Comparison of ENCODE assay signal across 14 mouse cellular contexts in the genomic region with DNA sequence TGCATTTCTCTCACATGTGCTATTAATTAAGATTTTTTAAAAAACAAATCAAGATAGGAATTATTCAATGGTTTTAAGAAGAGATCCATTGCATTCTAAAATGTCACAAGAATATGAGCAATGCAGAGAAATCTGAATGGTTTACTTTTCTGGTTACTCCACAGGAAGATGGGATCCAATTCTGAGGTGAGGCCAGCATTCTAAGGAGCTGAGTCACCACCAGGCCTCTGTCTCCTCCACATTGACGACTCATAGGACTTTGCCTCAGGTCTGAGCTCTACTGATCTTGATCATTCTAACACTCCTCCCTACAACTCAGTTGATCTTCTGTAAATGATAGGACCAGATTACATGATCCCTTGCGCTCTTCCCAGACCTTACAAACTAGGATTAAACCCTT.
A peak's percentile ranks its signal among the peaks of the same experiment; 100 is the strongest.
DNase-seq lines count a peak whose midpoint lies in the region; ATAC-seq and TF ChIP-seq lines count a peak whose summit lies in the region.
"Had no signal": no experiment of that assay in that cellular context is flagged by ENCODE, and none has a peak within 500 bp of the region (broad histone marks: within the 10 kb centered on the region; RNA-seq: fewer than 3 reads in every experiment).

No protein-coding gene starts in this region.

- DNase-seq in heart, adult 8-10 months (ENCODE audit: low spot score) = no peak
- DNase-seq in lung, adult 18-20 months = no peak
- DNase-seq in cerebellum, postnatal 36 days = no peak
- no peak for DNase-seq in layer of hippocampus, adult 2 months (ENCODE audit: low spot score in 2 of 2)
- DNase-seq: cerebellum, adult 11-12 months; embryo, embryonic 11 days; right cerebral cortex, postnatal 14 days had no signal

- no peak overlapping the region for H3K9ac ChIP-seq in heart, embryonic 12.5 days
- H3K9ac ChIP-seq in lung, embryonic 16.5 days (ENCODE audit: low read length) = no peak overlapping the region
- H3K9ac ChIP-seq in embryonic facial prominence, embryonic 12.5 days = no peak overlapping the region
- no peak overlapping the region for H3K9ac ChIP-seq in liver, embryonic 16.5 days (ENCODE audit: low read depth, low read length)
- H3K9ac ChIP-seq: hindbrain, embryonic 14.5 days; neural tube, embryonic 13.5 days had no signal

- no peak overlapping the region for H3K27ac ChIP-seq in heart, embryonic 12.5 days (ENCODE audit: poor library complexity, severe bottlenecking)
- peak overlapping the region; percentile 65 for H3K27ac ChIP-seq in lung, embryonic 16.5 days (ENCODE audit: low read length)
- H3K27ac ChIP-seq in embryonic facial prominence, embryonic 12.5 days = 0 out of 2 replicates have a peak overlapping the region, but pooled peaks have one; percentile 9
- no peak overlapping the region for H3K27ac ChIP-seq in liver, embryonic 16.5 days (ENCODE audit: low read length)
- H3K27ac ChIP-seq in layer of hippocampus, adult 2 months = no peak overlapping the region
- H3K27ac ChIP-seq: hindbrain, embryonic 14.5 days; neural tube, embryonic 13.5 days had no signal

- TF ChIP-seq CTCF in layer of hippocampus, adult 2 months (conservative IDR thresholded peaks at IDR 0.05) = no peak

- no peak overlapping the region for H3K4me2 ChIP-seq in heart, embryonic 12.5 days
- H3K4me2 ChIP-seq in lung, embryonic 16.5 days (ENCODE audit: low read depth, low read length) = no peak overlapping the region
- no peak overlapping the region for H3K4me2 ChIP-seq in embryonic facial prominence, embryonic 12.5 days (replicated peaks)
- H3K4me2 ChIP-seq in liver, embryonic 16.5 days (ENCODE audit: low read depth, low read length) = no peak overlapping the region
- H3K4me2 ChIP-seq: hindbrain, embryonic 14.5 days; midbrain, embryonic 11.5 days; neural tube, embryonic 13.5 days had no signal

- H3K9me3 ChIP-seq in heart, embryonic 12.5 days (replicated peaks) = no peaks in the 10 kb centered on the region
- no peaks in the 10 kb centered on the region for H3K9me3 ChIP-seq in lung, embryonic 16.5 days (ENCODE audit: control insufficient read depth, low read length)
- H3K9me3 ChIP-seq in embryonic facial prominence, embryonic 12.5 days = no peaks in the 10 kb centered on the region
- H3K9me3 ChIP-seq in liver, embryonic 16.5 days (replicated peaks; ENCODE audit: control insufficient read depth, low read length) = no peaks in the 10 kb centered on the region
- H3K9me3 ChIP-seq: neural tube, embryonic 13.5 days had no signal

- no peaks in the 10 kb centered on the region for H3K27me3 ChIP-seq in heart, embryonic 12.5 days (replicated peaks)
- H3K27me3 ChIP-seq in lung, embryonic 16.5 days (ENCODE audit: control insufficient read depth, insufficient read depth, low read depth, low read length) = no peaks in the 10 kb centered on the region
- H3K27me3 ChIP-seq in embryonic facial prominence, embryonic 12.5 days = no peaks in the 10 kb centered on the region
- H3K27me3 ChIP-seq in liver, embryonic 16.5 days (ENCODE audit: control insufficient read depth, insufficient read depth, low read depth, low read length) = no peaks in the 10 kb centered on the region
- H3K27me3 ChIP-seq: neural tube, embryonic 13.5 days had no signal

- H3K36me3 ChIP-seq in heart, embryonic 12.5 days = no peaks in the 10 kb centered on the region
- no peaks in the 10 kb centered on the region for H3K36me3 ChIP-seq in lung, embryonic 16.5 days (ENCODE audit: control insufficient read depth, insufficient read depth, low read length)
- no peaks in the 10 kb centered on the region for H3K36me3 ChIP-seq in embryonic facial prominence, embryonic 12.5 days
- H3K36me3 ChIP-seq in liver, embryonic 16.5 days (ENCODE audit: control insufficient read depth, insufficient read depth) = no peaks in the 10 kb centered on the region
- H3K36me3 ChIP-seq: neural tube, embryonic 13.5 days had no signal

- peak; percentile 73 for ATAC-seq in heart, embryonic 12.5 days (ENCODE audit: insufficient number of reproducible peaks, low FRiP score)
- peak; percentile 52; the same call in 1 of the 2 replicates for ATAC-seq in lung, embryonic 16.5 days (ENCODE audit: low read depth)
- peak; percentile 58; the same call in 1 of the 2 replicates for ATAC-seq in embryonic facial prominence, embryonic 12.5 days (ENCODE audit: insufficient number of reproducible peaks, insufficient read depth, low FRiP score, low TSS enrichment)
- ATAC-seq in liver, embryonic 16.5 days (ENCODE audit: low read depth) = peak; percentile 54; the same call in 1 of the 2 replicates

- 61% methylated on average over 2 of the region's 2 CpGs for WGBS in heart, embryonic 12.5 days
- WGBS in lung, embryonic 16.5 days = 49% methylated on average over 2 of the region's 2 CpGs
- WGBS in embryonic facial prominence, embryonic 12.5 days = 72% methylated on average over 2 of the region's 2 CpGs
- whole genome bisulfite sequencing in liver, embryonic 16.5 days (ENCODE audit: insufficient replicate concordance) = 57% methylated on average over 2 of the region's 2 CpGs

- H3K4me3 ChIP-seq in heart, embryonic 12.5 days = no peak overlapping the region
- no peak overlapping the region for H3K4me3 ChIP-seq in lung, embryonic 16.5 days (ENCODE audit: low read length)
- no peak overlapping the region for H3K4me3 ChIP-seq in embryonic facial prominence, embryonic 12.5 days
- H3K4me3 ChIP-seq in liver, embryonic 16.5 days (ENCODE audit: low read depth, low read length) = no peak overlapping the region
- no peak overlapping the region for H3K4me3 ChIP-seq in layer of hippocampus, adult 2 months
- H3K4me3 ChIP-seq: neural tube, embryonic 13.5 days had no signal

- H3K4me1 ChIP-seq in heart, embryonic 12.5 days (replicated peaks) = peaks cover 7% of the 10 kb centered on the region
- peaks cover 7% of the 10 kb centered on the region; the same call in 1 of the 2 replicates for H3K4me1 ChIP-seq in lung, embryonic 16.5 days (replicated peaks; ENCODE audit: control insufficient read depth, insufficient read depth, low read length)
- H3K4me1 ChIP-seq in embryonic facial prominence, embryonic 12.5 days = peaks cover 4% of the 10 kb centered on the region; the same call in 1 of the 2 replicates
- no peaks in the 10 kb centered on the region; the same call in 1 of the 2 replicates for H3K4me1 ChIP-seq in liver, embryonic 16.5 days (ENCODE audit: control insufficient read depth, low read depth, low read length)

Comparison
In these comparisons a context has a peak if more than half of its experiments do, and no peak if none do; other contexts are left out.
1. H3K27ac ChIP-seq: peak in lung, embryonic 16.5 days (single experiment) and embryonic facial prominence, embryonic 12.5 days (single experiment); none in heart, embryonic 12.5 days (single experiment), liver, embryonic 16.5 days (single experiment) and layer of hippocampus, adult 2 months (single experiment).
2. Peak in every context shown above with its lines, with median percentiles within 50 percentile points of each other: ATAC-seq.